Mouse (Mus musculus): ENCODE results near the gene Map3k6. TPM values are rescaled to one million over a fixed set of nuclear protein-coding genes. Genes with fewer than 3 reads are reported as not detected.

The Map3k6 gene
- 0.76 and 2.4 TPM in 2 replicates for polyA plus RNA-seq (2015; fragmentation: Nextera tagmentation; extraction: Ambion mirVana)

GRCm38 (mm10) chr4:133240490-133240921 lies at the start of gene Map3k6:
Gene Map3k6, plus strand, starts transcription at chr4:133240818.

GRCm38 (mm10) chr4:133211751-133212561 lies 28.7 kb upstream of the Map3k6 start, which contains the start of the genes Cd164l2 and Gpr3:
Gene Cd164l2, plus strand, starts transcription at chr4:133212131.
Gene Gpr3, minus strand, starts transcription at chr4:133212536.

GRCm38 (mm10) chr4:133262882-133263281 lies 22.3 kb downstream of the Map3k6 start, which contains the start of gene Sytl1:
Gene Sytl1, minus strand, starts transcription at chr4:133263113.

GRCm38 (mm10) chr4:133277104-133278026 lies 36.7 kb downstream of the Map3k6 start, which contains the start of gene Tmem222:
Gene Tmem222, minus strand, starts transcription at chr4:133277792.

Small RNAs within 50 kb of the gene (microRNA-seq; reads per million reads assigned to microRNA genes)
- gene Mir7017 = 1.5 to 2.1 reads per million in 2 experiments

Other genes with a start within 250 kb of the Map3k6 start
- gene Ahdc1, start 229.6 kb upstream of the Map3k6 start, polyA plus RNA-seq (2015; fragmentation: Nextera tagmentation; extraction: Ambion mirVana) = 8.2 and 9.6 TPM in 2 replicates
- 48.2 and 53.1 TPM in 2 replicates for gene Wasf2, start 110.3 kb upstream of the Map3k6 start, polyA plus RNA-seq (2015; fragmentation: Nextera tagmentation; extraction: Ambion mirVana)
- gene Cd164l2, start 28.7 kb upstream of the Map3k6 start, polyA plus RNA-seq (2015; fragmentation: Nextera tagmentation; extraction: Ambion mirVana) = 0.27 and 1.1 TPM in 2 replicates
- gene Gpr3, start 28.3 kb upstream of the Map3k6 start, polyA plus RNA-seq (2015; fragmentation: Nextera tagmentation; extraction: Ambion mirVana) = 0.07 TPM in 1 of 2 replicates, not detected in the other
- gene Sytl1, start 22.3 kb downstream of the Map3k6 start, polyA plus RNA-seq (2015; fragmentation: Nextera tagmentation; extraction: Ambion mirVana) = 0.12 and 2.3 TPM in 2 replicates
- gene Tmem222, start 37.0 kb downstream of the Map3k6 start, polyA plus RNA-seq (2015; fragmentation: Nextera tagmentation; extraction: Ambion mirVana) = 37.3 and 41.1 TPM in 2 replicates
- gene Wdtc1, start 112.7 kb downstream of the Map3k6 start, polyA plus RNA-seq (2015; fragmentation: Nextera tagmentation; extraction: Ambion mirVana) = 12.8 and 13.2 TPM in 2 replicates
- 3.9 and 4.1 TPM in 2 replicates for gene Slc9a1, start 128.9 kb downstream of the Map3k6 start, polyA plus RNA-seq (2015; fragmentation: Nextera tagmentation; extraction: Ambion mirVana)
- 0.44 and 0.76 TPM in 2 replicates for gene Tent5b, start 239.3 kb downstream of the Map3k6 start, polyA plus RNA-seq (2015; fragmentation: Nextera tagmentation; extraction: Ambion mirVana)